ENCODE assay signal across 8 mouse cellular contexts in genomic region chr14:52327375-52327901, GRCm38 (mm10). TPM values are rescaled to one million over a fixed set of nuclear protein-coding genes. Genes with fewer than 3 reads are reported as not detected.
DNase-seq lines count a peak whose midpoint lies in the region; ATAC-seq and TF ChIP-seq lines count a peak whose summit lies in the region.

No protein-coding gene starts in this region.

- H3K36me3 ChIP-seq in embryonic facial prominence, embryonic 10.5 days (replicated peaks) = no peaks in the 10 kb centered on the region
- H3K36me3 ChIP-seq in intestine, postnatal 0 days (ENCODE audit: control insufficient read depth, insufficient read depth) = no peaks in the 10 kb centered on the region
- no peaks in the 10 kb centered on the region for H3K36me3 ChIP-seq in neural tube, embryonic 13.5 days

- no peak for TF ChIP-seq CTCF in left cerebral cortex, adult 2 months (IDR thresholded peaks at IDR 0.05)
- TF ChIP-seq CTCF in intestine, postnatal 0 days (IDR thresholded peaks at IDR 0.05; ENCODE audit: low read depth) = no peak

- no peak for ATAC-seq in intestine, postnatal 0 days
- ATAC-seq in neural tube, embryonic 13.5 days (ENCODE audit: low read depth) = peak; percentile 79
- no peak for ATAC-seq in monocyte, adult 5-6 weeks (replicated peaks; ENCODE audit: insufficient number of reproducible peaks, low FRiP score, low TSS enrichment, poor library complexity, severe bottlenecking)

- H3K4me2 ChIP-seq in intestine, postnatal 0 days (replicated peaks; ENCODE audit: low read depth) = peak overlapping the region; percentile 57
- H3K4me2 ChIP-seq in neural tube, embryonic 13.5 days = peak overlapping the region; percentile 86

- no peak overlapping the region for H3K9ac ChIP-seq in intestine, postnatal 0 days (ENCODE audit: low read depth, low read length)
- H3K9ac ChIP-seq in neural tube, embryonic 13.5 days = peak overlapping the region; percentile 67

- H3K4me3 ChIP-seq in left cerebral cortex, adult 2 months = peak overlapping the region; percentile 28
- peak overlapping the region; percentile 70 for H3K4me3 ChIP-seq in embryonic facial prominence, embryonic 10.5 days
- peak overlapping the region; percentile 33 for H3K4me3 ChIP-seq in intestine, postnatal 0 days (ENCODE audit: low read depth, low read length)
- H3K4me3 ChIP-seq in neural tube, embryonic 13.5 days = peak overlapping the region; percentile 50

- intact Hi-C loops in left cerebral cortex, adult 2 months (cut with DNase I) = no loop called here

- no peaks in the 10 kb centered on the region for H3K9me3 ChIP-seq in embryonic facial prominence, embryonic 10.5 days
- H3K9me3 ChIP-seq in intestine, postnatal 0 days (ENCODE audit: control insufficient read depth) = no peaks in the 10 kb centered on the region
- H3K9me3 ChIP-seq in neural tube, embryonic 13.5 days = no peaks in the 10 kb centered on the region

- peak overlapping the region; percentile 40 for H3K27ac ChIP-seq in left cerebral cortex, adult 2 months
- peak overlapping the region; percentile 87 for H3K27ac ChIP-seq in embryonic facial prominence, embryonic 10.5 days (replicated peaks)
- H3K27ac ChIP-seq in intestine, postnatal 0 days (ENCODE audit: low read depth, low read length) = no peak overlapping the region
- H3K27ac ChIP-seq in neural tube, embryonic 13.5 days (replicated peaks) = peak overlapping the region; percentile 86

- peaks cover 49% of the 10 kb centered on the region for H3K4me1 ChIP-seq in embryonic facial prominence, embryonic 10.5 days
- H3K4me1 ChIP-seq in intestine, postnatal 0 days (replicated peaks; ENCODE audit: control insufficient read depth, insufficient read depth, low read length) = no peaks in the 10 kb centered on the region
- peaks cover 36% of the 10 kb centered on the region for H3K4me1 ChIP-seq in neural tube, embryonic 13.5 days (replicated peaks)

- peaks cover 28% of the 10 kb centered on the region for H3K27me3 ChIP-seq in embryonic facial prominence, embryonic 10.5 days (replicated peaks; ENCODE audit: low read depth, poor library complexity, severe bottlenecking)
- peaks cover 44% of the 10 kb centered on the region; the same call in 1 of the 2 replicates for H3K27me3 ChIP-seq in intestine, postnatal 0 days (replicated peaks; ENCODE audit: control insufficient read depth, insufficient read depth, low read length)
- no peaks in the 10 kb centered on the region for H3K27me3 ChIP-seq in neural tube, embryonic 13.5 days

- DNase-seq in left cerebral cortex, adult 2 months (ENCODE audit: extremely low spot score in 1 of 2, low spot score in 2 of 2) = no peak
- no peak for DNase-seq in left cerebral cortex, adult 8-10 months (ENCODE audit: low spot score in 2 of 2)
- DNase-seq in embryonic facial prominence, embryonic 10.5 days (ENCODE audit: low spot score) = peak; percentile 49
- DNase-seq in urinary bladder, postnatal 4 days (ENCODE audit: low spot score in 2 of 2) = no peak
- no peak for DNase-seq in kidney, adult 8-10 months

- under 1% methylated on average over 14 of the region's 14 CpGs for WGBS in embryonic facial prominence, embryonic 10.5 days
- 6% methylated on average over 14 of the region's 14 CpGs for WGBS in intestine, postnatal 0 days
- under 1% methylated on average over 14 of the region's 14 CpGs for WGBS in neural tube, embryonic 13.5 days

RNA-seq across cellular contexts. Expression of gene Sall2, which starts 1.1 kb away (rescaled TPM):
- 10 to 100 TPM; 31.9 to 33.0 TPM for total RNA-seq in left cerebral cortex, adult 2 months (2021)
- 10 to 100 TPM; 36.6 to 43.7 (median 40.9) TPM for total RNA-seq in left cerebral cortex, adult 8-10 months (2022)
- 50.3 and 51.9 TPM in 2 replicates for polyA plus RNA-seq in embryonic facial prominence, embryonic 10.5 days (2016; fragmentation: Nextera tagmentation; extraction: Ambion mirVana)
- polyA plus RNA-seq in intestine, postnatal 0 days (2015; fragmentation: Nextera tagmentation; extraction: Ambion mirVana) = 2.4 and 2.7 TPM in 2 replicates
- 44.5 and 47.5 TPM in 2 replicates for polyA plus RNA-seq in neural tube, embryonic 13.5 days (2015; fragmentation: Nextera tagmentation; extraction: Ambion mirVana)
- total RNA-seq in monocyte, adult 5-6 weeks (2017) = 0.39 to 0.48 TPM in 2 of 3 replicates, not detected in the other

RNA-seq across cellular contexts. Expression of gene Mettl3, which starts 22.5 kb away (rescaled TPM):
- 10 to 100 TPM; 37.4 to 44.7 TPM for total RNA-seq in left cerebral cortex, adult 2 months (2021)
- 10 to 100 TPM; 30.0 to 35.0 (median 32.4) TPM for total RNA-seq in left cerebral cortex, adult 8-10 months (2022)
- 55.4 and 64.0 TPM in 2 replicates for polyA plus RNA-seq in embryonic facial prominence, embryonic 10.5 days (2016; fragmentation: Nextera tagmentation; extraction: Ambion mirVana)
- 9.2 and 11.8 TPM in 2 replicates for polyA plus RNA-seq in intestine, postnatal 0 days (2015; fragmentation: Nextera tagmentation; extraction: Ambion mirVana)
- 53.2 and 60.8 TPM in 2 replicates for polyA plus RNA-seq in neural tube, embryonic 13.5 days (2015; fragmentation: Nextera tagmentation; extraction: Ambion mirVana)
- 31.5 to 70.4 TPM (median 65.5 TPM) in 3 replicates for total RNA-seq in monocyte, adult 5-6 weeks (2017)

RNA-seq across cellular contexts. Expression of gene Olfr1513, which starts 28.8 kb away (rescaled TPM):
- not detected for total RNA-seq in left cerebral cortex, adult 2 months (2021)
- total RNA-seq in left cerebral cortex, adult 8-10 months (2022) = not detected
- not detected in 2 replicates for polyA plus RNA-seq in embryonic facial prominence, embryonic 10.5 days (2016; fragmentation: Nextera tagmentation; extraction: Ambion mirVana)
- not detected in 2 replicates for polyA plus RNA-seq in intestine, postnatal 0 days (2015; fragmentation: Nextera tagmentation; extraction: Ambion mirVana)
- not detected in 2 replicates for polyA plus RNA-seq in neural tube, embryonic 13.5 days (2015; fragmentation: Nextera tagmentation; extraction: Ambion mirVana)
- total RNA-seq in monocyte, adult 5-6 weeks (2017) = not detected in 3 replicates

RNA-seq across cellular contexts. Expression of gene Rab2b, which starts 48.1 kb away (rescaled TPM):
- 10 to 100 TPM; 35.8 to 37.2 TPM for total RNA-seq in left cerebral cortex, adult 2 months (2021)
- total RNA-seq in left cerebral cortex, adult 8-10 months (2022) = 10 to 100 TPM; 34.9 to 41.4 (median 38.6) TPM
- polyA plus RNA-seq in embryonic facial prominence, embryonic 10.5 days (2016; fragmentation: Nextera tagmentation; extraction: Ambion mirVana) = 22.7 and 25.8 TPM in 2 replicates
- polyA plus RNA-seq in intestine, postnatal 0 days (2015; fragmentation: Nextera tagmentation; extraction: Ambion mirVana) = 6.8 and 7.8 TPM in 2 replicates
- polyA plus RNA-seq in neural tube, embryonic 13.5 days (2015; fragmentation: Nextera tagmentation; extraction: Ambion mirVana) = 57.2 and 64.7 TPM in 2 replicates
- 5.4 to 14.8 TPM (median 12.5 TPM) in 3 replicates for total RNA-seq in monocyte, adult 5-6 weeks (2017)

RNA-seq across cellular contexts. Expression of gene Tox4, which starts 48.5 kb away (rescaled TPM):
- total RNA-seq in left cerebral cortex, adult 2 months (2021) = 10 to 100 TPM; 62.6 to 66.0 TPM
- 10 to 100 TPM; 57.5 to 72.6 (median 62.7) TPM for total RNA-seq in left cerebral cortex, adult 8-10 months (2022)
- 53.5 and 60.7 TPM in 2 replicates for polyA plus RNA-seq in embryonic facial prominence, embryonic 10.5 days (2016; fragmentation: Nextera tagmentation; extraction: Ambion mirVana)
- polyA plus RNA-seq in intestine, postnatal 0 days (2015; fragmentation: Nextera tagmentation; extraction: Ambion mirVana) = 20.8 and 21.7 TPM in 2 replicates
- 52.7 and 58.5 TPM in 2 replicates for polyA plus RNA-seq in neural tube, embryonic 13.5 days (2015; fragmentation: Nextera tagmentation; extraction: Ambion mirVana)
- 56.9 to 65.9 TPM (median 65.4 TPM) in 3 replicates for total RNA-seq in monocyte, adult 5-6 weeks (2017)

Comparison
In these comparisons a context has a peak if more than half of its experiments do, and no peak if none do; other contexts are left out.
1. RNA of gene Sall2, which starts 1.1 kb away (total RNA-seq): 36.6 to 43.7 TPM in left cerebral cortex, adult 8-10 months and 31.9 to 33.0 TPM in left cerebral cortex, adult 2 months; 0.39 to 0.48 TPM in monocyte, adult 5-6 weeks; every median in the first group is over 10 times any median in the second.
2. Peak in every context shown above with its lines, with median percentiles within 50 percentile points of each other: H3K4me3 ChIP-seq.